Mouse (Mus musculus): ENCODE data around the gene Tubb4a. TPM values are rescaled to one million over a fixed set of nuclear protein-coding genes. Genes with fewer than 3 reads are reported as not detected.

Gene Tubb4a
- polyA plus RNA-seq, 1 experiment from 2014 or later = 347 TPM

GRCm38 (mm10) chr17:57063031-57063430 lies 24.6 kb downstream of the Tubb4a start:
- Histone ChIP-seq H3K9ac (replicated peaks; ENCODE audit: low read depth, low read length) (no peak overlapping the region), H3K27ac (ENCODE audit: low read depth, low read length) (no peak overlapping the region), H3K27me3 (ENCODE audit: control insufficient read depth, insufficient read depth, low read length) (peaks cover 23% of the 10 kb centered on the region), H3K4me1 (ENCODE audit: control insufficient read depth, insufficient read depth, low read length) (peaks cover 8% of the 10 kb centered on the region; the same call in 1 of the 2 replicates), H3K4me3 (ENCODE audit: low read depth, low read length) (no peak overlapping the region), H3K9me3 (ENCODE audit: control insufficient read depth, low read length) (no peaks in the 10 kb centered on the region), H3K4me2 (ENCODE audit: low read depth, low read length) (no peak overlapping the region), H3K36me3 (ENCODE audit: control insufficient read depth, insufficient read depth, low read length) (no peaks in the 10 kb centered on the region)
- 5% methylated on average over 8 of the region's 8 CpGs for WGBS
- ATAC-seq (ENCODE audit: low read depth) = no peak

GRCm38 (mm10) chr17:57062548-57062947 lies 25.0 kb downstream of the Tubb4a start:
- Histone ChIP-seq H3K4me1 (ENCODE audit: control insufficient read depth, insufficient read depth, low read length) (peaks cover 8% of the 10 kb centered on the region; the same call in 1 of the 2 replicates), H3K27ac (ENCODE audit: low read depth, low read length) (no peak overlapping the region), H3K9ac (replicated peaks; ENCODE audit: low read depth, low read length) (no peak overlapping the region), H3K36me3 (ENCODE audit: control insufficient read depth, insufficient read depth, low read length) (no peaks in the 10 kb centered on the region), H3K9me3 (ENCODE audit: control insufficient read depth, low read length) (no peaks in the 10 kb centered on the region), H3K4me3 (ENCODE audit: low read depth, low read length) (0 out of 2 replicates have a peak overlapping the region, but pooled peaks have one; percentile 25), H3K27me3 (ENCODE audit: control insufficient read depth, insufficient read depth, low read length) (peaks cover 23% of the 10 kb centered on the region), H3K4me2 (ENCODE audit: low read depth, low read length) (0 out of 2 replicates have a peak overlapping the region, but pooled peaks have one; percentile 35)
- no peak for ATAC-seq (ENCODE audit: low read depth)
- WGBS = under 1% methylated on average over 22 of the region's 22 CpGs

GRCm38 (mm10) chr17:57062011-57062521 lies 25.5 kb downstream of the Tubb4a start:
- no peaks in the 10 kb centered on the region for H3K36me3 ChIP-seq (ENCODE audit: control insufficient read depth, insufficient read depth, low read length)
- H3K4me2 ChIP-seq (ENCODE audit: low read depth, low read length) = peak overlapping the region; percentile 35; the same call in 1 of the 2 replicates
- H3K9me3 ChIP-seq (ENCODE audit: control insufficient read depth, low read length) = no peaks in the 10 kb centered on the region
- 1% methylated on average over 39 of the region's 39 CpGs for WGBS
- peaks cover 23% of the 10 kb centered on the region for H3K27me3 ChIP-seq (ENCODE audit: control insufficient read depth, insufficient read depth, low read length)
- no peak overlapping the region for H3K9ac ChIP-seq (replicated peaks; ENCODE audit: low read depth, low read length)
- no peak overlapping the region for H3K27ac ChIP-seq (ENCODE audit: low read depth, low read length)
- no peak for ATAC-seq (ENCODE audit: low read depth)
- H3K4me3 ChIP-seq (ENCODE audit: low read depth, low read length) = peak overlapping the region; percentile 25
- H3K4me1 ChIP-seq (ENCODE audit: control insufficient read depth, insufficient read depth, low read length) = peaks cover 8% of the 10 kb centered on the region; the same call in 1 of the 2 replicates

GRCm38 (mm10) chr17:57061069-57061468 lies 26.5 kb downstream of the Tubb4a start:
- H3K4me2 ChIP-seq (ENCODE audit: low read depth, low read length) = peak overlapping the region; percentile 58
- peak overlapping the region; percentile 78; the same call in 1 of the 2 replicates for H3K4me3 ChIP-seq (ENCODE audit: low read depth, low read length)
- H3K27ac ChIP-seq (ENCODE audit: low read depth, low read length) = no peak overlapping the region
- H3K9me3 ChIP-seq (ENCODE audit: control insufficient read depth, low read length) = no peaks in the 10 kb centered on the region
- H3K9ac ChIP-seq (replicated peaks; ENCODE audit: low read depth, low read length) = no peak overlapping the region
- WGBS = 40% methylated on average over 10 of the region's 10 CpGs
- H3K27me3 ChIP-seq (ENCODE audit: control insufficient read depth, insufficient read depth, low read length) = peaks cover 23% of the 10 kb centered on the region
- H3K4me1 ChIP-seq (ENCODE audit: control insufficient read depth, insufficient read depth, low read length) = peaks cover 8% of the 10 kb centered on the region; the same call in 1 of the 2 replicates
- ATAC-seq (ENCODE audit: low read depth) = no peak
- peaks cover 5% of the 10 kb centered on the region; the same call in 1 of the 2 replicates for H3K36me3 ChIP-seq (ENCODE audit: control insufficient read depth, insufficient read depth, low read length)

GRCm38 (mm10) chr17:57060231-57060801 lies 27.3 kb downstream of the Tubb4a start:
- peaks cover 8% of the 10 kb centered on the region; the same call in 1 of the 2 replicates for H3K4me1 ChIP-seq (ENCODE audit: control insufficient read depth, insufficient read depth, low read length)
- peak overlapping the region; percentile 41 for H3K9ac ChIP-seq (replicated peaks; ENCODE audit: low read depth, low read length)
- WGBS = under 1% methylated on average over 44 of the region's 44 CpGs
- no peaks in the 10 kb centered on the region for H3K9me3 ChIP-seq (ENCODE audit: control insufficient read depth, low read length)
- H3K36me3 ChIP-seq (ENCODE audit: control insufficient read depth, insufficient read depth, low read length) = peaks cover 5% of the 10 kb centered on the region; the same call in 1 of the 2 replicates
- H3K4me3 ChIP-seq (ENCODE audit: low read depth, low read length) = peak overlapping the region; percentile 78
- peak; percentile 89 for ATAC-seq (ENCODE audit: low read depth)
- peak overlapping the region; percentile 70 for H3K27ac ChIP-seq (ENCODE audit: low read depth, low read length)
- peaks cover 23% of the 10 kb centered on the region for H3K27me3 ChIP-seq (ENCODE audit: control insufficient read depth, insufficient read depth, low read length)
- H3K4me2 ChIP-seq (ENCODE audit: low read depth, low read length) = peak overlapping the region; percentile 58

GRCm38 (mm10) chr17:57059486-57059977 lies 28.1 kb downstream of the Tubb4a start, which contains the start of gene Slc25a23:
Gene Slc25a23 (minus strand): TSS chr17:57059863.
- H3K4me2 ChIP-seq (ENCODE audit: low read depth, low read length) = peak within 1 kb of the TSS; percentile 58
- peak within 1 kb of the TSS; percentile 78 for H3K4me3 ChIP-seq (ENCODE audit: low read depth, low read length)
- H3K27me3 ChIP-seq (ENCODE audit: control insufficient read depth, insufficient read depth, low read length) = peaks cover 23% of the 10 kb centered on the region
- H3K9ac ChIP-seq (replicated peaks; ENCODE audit: low read depth, low read length) = peak within 1 kb of the TSS; percentile 67
- no peaks in the 10 kb centered on the region for H3K9me3 ChIP-seq (ENCODE audit: control insufficient read depth, low read length)
- under 1% methylated on average over 33 of the region's 45 CpGs for WGBS
- peaks cover 10% of the 10 kb centered on the region; the same call in 1 of the 2 replicates for H3K36me3 ChIP-seq (ENCODE audit: control insufficient read depth, insufficient read depth, low read length)
- ATAC-seq (ENCODE audit: low read depth) = peak; percentile 85
- H3K27ac ChIP-seq (ENCODE audit: low read depth, low read length) = peak within 1 kb of the TSS; percentile 70
- H3K4me1 ChIP-seq (ENCODE audit: control insufficient read depth, insufficient read depth, low read length) = peaks cover 8% of the 10 kb centered on the region; the same call in 1 of the 2 replicates

GRCm38 (mm10) chr17:57058891-57059485 lies 28.6 kb downstream of the Tubb4a start, which contains the start of gene Crb3:
Gene Crb3 (plus strand): TSS chr17:57059105.
- H3K9ac ChIP-seq (replicated peaks; ENCODE audit: low read depth, low read length) = peak within 1 kb of the TSS; percentile 67
- H3K27me3 ChIP-seq (ENCODE audit: control insufficient read depth, insufficient read depth, low read length) = peaks cover 23% of the 10 kb centered on the region
- 0% methylated on average over 19 of the region's 22 CpGs for WGBS
- peaks cover 8% of the 10 kb centered on the region; the same call in 1 of the 2 replicates for H3K4me1 ChIP-seq (ENCODE audit: control insufficient read depth, insufficient read depth, low read length)
- H3K4me2 ChIP-seq (ENCODE audit: low read depth, low read length) = peak within 1 kb of the TSS; percentile 58
- peak; percentile 19 for ATAC-seq (ENCODE audit: low read depth)
- peaks cover 10% of the 10 kb centered on the region; the same call in 1 of the 2 replicates for H3K36me3 ChIP-seq (ENCODE audit: control insufficient read depth, insufficient read depth, low read length)
- H3K9me3 ChIP-seq (ENCODE audit: control insufficient read depth, low read length) = no peaks in the 10 kb centered on the region
- H3K27ac ChIP-seq (ENCODE audit: low read depth, low read length) = peak within 1 kb of the TSS; percentile 70
- peak within 1 kb of the TSS; percentile 78 for H3K4me3 ChIP-seq (ENCODE audit: low read depth, low read length)

GRCm38 (mm10) chr17:57056246-57056645 lies 31.3 kb downstream of the Tubb4a start:
- no peak for ATAC-seq (ENCODE audit: low read depth)
- H3K4me3 ChIP-seq (ENCODE audit: low read depth, low read length) = no peak overlapping the region
- no peak overlapping the region for H3K27ac ChIP-seq (ENCODE audit: low read depth, low read length)
- H3K4me2 ChIP-seq (ENCODE audit: low read depth, low read length) = no peak overlapping the region
- no peaks in the 10 kb centered on the region for H3K9me3 ChIP-seq (ENCODE audit: control insufficient read depth, low read length)
- H3K4me1 ChIP-seq (ENCODE audit: control insufficient read depth, insufficient read depth, low read length) = 0 out of 2 replicates have a peak, but pooled peaks cover 3% of the 10 kb centered on the region
- H3K36me3 ChIP-seq (ENCODE audit: control insufficient read depth, insufficient read depth, low read length) = peaks cover 26% of the 10 kb centered on the region
- peaks cover 1% of the 10 kb centered on the region; the same call in 1 of the 2 replicates for H3K27me3 ChIP-seq (ENCODE audit: control insufficient read depth, insufficient read depth, low read length)
- no peak overlapping the region for H3K9ac ChIP-seq (replicated peaks; ENCODE audit: low read depth, low read length)
- WGBS = 90% methylated on average over 3 of the region's 3 CpGs

All from neural tube, embryonic 14.5 days (tissue).